Mouse (Mus musculus): ENCODE data around the gene Onecut1. TPM values are rescaled to one million over a fixed set of nuclear protein-coding genes. Genes with fewer than 3 reads are reported as not detected.

Gene Onecut1
- total RNA-seq, 2 experiments from 2014 or later: not detected

DNA sequence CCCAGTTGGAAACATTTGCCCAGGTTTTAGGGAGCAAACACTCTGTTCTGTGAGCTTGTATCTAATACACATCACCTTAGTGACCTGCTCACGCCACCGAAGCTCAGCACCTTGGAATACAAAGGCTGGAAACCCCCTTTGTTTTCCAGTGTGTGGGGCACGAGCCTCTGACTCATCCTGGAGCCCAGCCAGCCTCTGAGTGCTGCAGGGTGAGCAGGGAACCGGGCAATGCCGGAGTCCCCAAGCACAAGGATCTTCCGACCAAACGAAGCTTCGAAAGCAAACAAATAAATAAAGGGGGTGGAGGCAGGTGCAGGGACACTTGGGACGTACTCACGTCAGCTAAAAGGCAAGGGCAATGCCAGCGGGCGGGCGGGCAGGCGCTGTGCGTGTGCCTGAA, 47.5 kb downstream of the Onecut1 start:
- ATAC-seq (replicated peaks; ENCODE audit: poor library complexity): no peak

DNA sequence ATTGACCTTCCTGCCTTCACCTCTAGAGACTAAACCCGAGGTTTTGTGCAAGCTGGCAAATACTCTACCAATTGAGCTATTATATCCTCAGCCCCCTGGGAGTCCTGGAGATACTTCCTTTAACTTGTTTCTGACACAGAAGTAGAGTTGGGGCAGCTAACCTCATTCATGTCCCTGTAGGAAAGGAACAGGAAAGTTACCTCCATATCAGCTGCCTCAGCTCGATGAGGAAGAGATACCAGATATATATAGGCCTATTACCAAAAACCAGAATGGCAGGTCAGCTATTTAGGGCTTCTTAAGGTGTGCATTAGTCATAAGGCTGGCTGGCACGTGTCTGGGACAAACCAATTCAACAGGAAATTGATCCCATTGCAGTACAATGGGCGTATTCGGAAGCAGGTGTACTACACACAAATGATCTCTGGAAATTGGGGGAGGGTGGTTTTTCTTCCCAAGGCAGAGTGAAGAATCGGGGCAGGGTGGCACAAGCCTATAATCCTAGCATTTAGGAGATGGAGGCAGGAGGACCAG, 48.6 kb downstream of the Onecut1 start:
- no peak for ATAC-seq (replicated peaks; ENCODE audit: poor library complexity)

DNA sequence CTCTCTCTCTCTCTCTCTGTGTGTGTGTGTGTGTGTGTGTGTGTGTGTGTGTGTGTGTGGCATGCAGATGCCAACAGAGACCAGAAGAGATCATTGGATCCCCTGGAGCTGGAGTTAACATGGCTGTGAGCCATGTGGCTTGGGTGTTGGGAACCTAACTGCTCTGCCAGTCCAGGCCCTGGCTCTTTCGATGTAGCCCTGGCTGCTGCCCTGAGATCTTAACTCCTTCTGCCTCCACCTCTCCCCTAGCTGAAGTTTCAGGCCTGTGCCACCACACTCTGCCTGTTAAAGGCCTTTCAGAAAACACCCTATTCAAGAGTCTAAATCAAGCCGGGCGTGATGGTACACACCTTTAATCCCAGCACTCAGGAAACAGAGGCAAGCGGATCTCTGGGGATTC, 49.7 kb downstream of the Onecut1 start:
- no peak for ATAC-seq (replicated peaks; ENCODE audit: poor library complexity)

DNA sequence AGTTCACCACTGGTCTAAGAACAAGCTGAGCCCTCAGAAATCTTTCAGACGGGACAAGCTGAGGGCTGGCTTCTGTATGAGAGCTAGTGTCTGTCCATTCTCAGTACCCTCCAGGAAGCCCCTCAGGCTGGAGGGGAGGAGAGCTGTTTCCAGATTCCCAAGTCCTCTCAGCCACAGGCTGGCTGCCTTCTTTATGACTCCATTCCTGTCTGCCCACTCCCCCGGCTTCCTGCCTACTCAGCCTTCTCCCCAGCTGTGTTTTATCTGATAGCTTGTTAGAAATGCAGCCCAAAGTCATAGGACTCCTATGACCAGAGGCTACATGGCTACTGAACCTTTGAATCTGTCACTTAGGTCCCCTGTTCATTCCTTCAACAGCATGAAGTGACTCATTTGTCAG, 50.2 kb downstream of the Onecut1 start:
- ATAC-seq (replicated peaks; ENCODE audit: poor library complexity): no peak

DNA sequence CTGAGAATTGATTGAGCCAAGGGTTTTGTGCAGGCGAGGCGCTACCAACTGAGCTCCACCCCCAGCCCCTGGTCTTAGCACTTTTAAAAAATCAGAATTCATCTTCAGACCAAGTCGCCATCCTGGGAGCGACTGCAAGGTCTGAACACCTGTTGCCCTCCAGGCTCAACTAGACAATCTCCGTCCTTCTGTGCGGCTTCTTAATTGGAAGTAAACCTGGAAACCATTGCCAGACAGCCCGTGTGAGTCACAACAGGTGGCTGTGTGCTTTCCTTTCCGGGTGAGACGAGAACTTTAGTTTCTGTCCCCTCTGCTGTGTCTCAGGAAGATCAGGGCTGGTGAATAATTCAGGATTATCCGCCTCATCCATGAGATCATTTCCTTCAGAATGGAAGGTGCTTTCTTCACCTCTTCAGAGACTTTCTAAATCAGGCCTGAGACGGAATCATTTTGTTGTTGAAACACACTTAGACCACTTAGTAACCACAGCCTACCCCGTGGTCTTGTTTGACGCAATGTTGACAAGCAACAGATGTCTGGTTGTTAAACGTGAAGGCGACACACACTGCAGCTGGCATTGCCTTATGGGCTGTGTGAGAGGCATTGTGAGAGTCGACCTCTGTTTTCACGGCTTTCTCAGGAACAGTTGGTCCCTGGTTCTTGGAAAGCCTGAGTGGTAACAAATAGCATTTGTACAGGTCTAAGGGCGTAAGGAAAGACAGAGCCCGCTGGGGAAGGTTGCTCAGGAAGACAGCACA, 51.1 kb downstream of the Onecut1 start:
- peak; percentile 68 for ATAC-seq (replicated peaks; ENCODE audit: poor library complexity)

DNA sequence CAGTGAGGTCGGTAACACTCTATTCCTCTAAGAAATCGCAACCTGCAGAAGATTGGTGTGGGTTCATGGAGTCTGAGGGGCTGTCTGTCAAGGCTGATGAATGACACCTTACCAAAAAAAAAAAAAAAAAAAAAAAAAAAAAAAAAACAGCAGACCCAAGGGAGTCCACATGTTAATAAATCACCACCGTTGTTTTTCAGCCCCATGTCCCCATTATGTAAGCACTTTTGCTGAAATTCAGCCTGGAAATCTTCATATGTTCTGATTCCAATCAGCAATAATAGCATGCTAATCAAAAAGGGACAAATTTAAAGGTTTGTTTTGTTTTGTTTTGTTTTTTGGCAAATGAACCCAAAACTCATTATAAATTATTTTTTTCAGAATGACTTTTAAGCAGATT, 53.9 kb downstream of the Onecut1 start:
- no peak for ATAC-seq (replicated peaks; ENCODE audit: poor library complexity)

DNA sequence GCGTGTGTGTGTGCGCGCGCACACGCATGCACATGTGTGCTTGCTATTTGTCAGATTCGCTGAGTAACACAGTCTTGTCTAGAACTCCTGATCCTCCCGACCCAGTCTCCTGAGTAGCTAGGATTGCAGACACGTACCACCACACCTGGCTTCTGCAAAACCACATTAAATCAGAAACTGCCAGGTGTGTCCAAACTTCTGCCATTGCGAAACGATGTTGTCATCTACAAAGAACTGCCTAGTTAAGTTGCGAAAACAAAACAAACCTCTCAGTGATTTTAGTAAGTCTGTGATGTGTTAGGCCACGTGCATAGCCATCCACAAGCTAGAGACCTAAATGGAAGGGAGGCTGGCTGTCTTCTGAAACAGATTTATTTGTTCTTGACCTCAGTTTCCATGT, 58.7 kb downstream of the Onecut1 start:
- no peak for ATAC-seq (replicated peaks; ENCODE audit: poor library complexity)

DNA sequence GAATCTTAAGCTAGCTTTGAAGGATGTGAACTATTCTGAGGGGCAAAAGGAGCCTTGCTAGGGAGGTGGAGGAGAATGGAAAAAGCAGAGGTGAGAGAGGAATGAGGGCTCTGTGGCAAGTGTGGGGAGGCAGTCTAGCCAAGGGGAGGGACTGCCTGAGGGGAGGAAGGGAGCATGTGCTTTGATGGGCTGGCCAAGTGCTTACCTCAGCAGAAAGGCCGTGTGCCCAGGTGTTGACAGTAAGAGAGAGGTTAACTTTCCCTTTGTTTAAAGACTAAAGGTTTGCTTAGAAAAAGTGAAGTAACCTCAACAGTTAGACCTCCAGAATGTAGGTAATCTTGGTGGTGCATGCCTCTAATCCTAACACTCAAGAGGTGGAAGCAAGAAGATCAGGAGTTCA, 59.7 kb downstream of the Onecut1 start:
- no peak for ATAC-seq (replicated peaks; ENCODE audit: poor library complexity)

DNA sequence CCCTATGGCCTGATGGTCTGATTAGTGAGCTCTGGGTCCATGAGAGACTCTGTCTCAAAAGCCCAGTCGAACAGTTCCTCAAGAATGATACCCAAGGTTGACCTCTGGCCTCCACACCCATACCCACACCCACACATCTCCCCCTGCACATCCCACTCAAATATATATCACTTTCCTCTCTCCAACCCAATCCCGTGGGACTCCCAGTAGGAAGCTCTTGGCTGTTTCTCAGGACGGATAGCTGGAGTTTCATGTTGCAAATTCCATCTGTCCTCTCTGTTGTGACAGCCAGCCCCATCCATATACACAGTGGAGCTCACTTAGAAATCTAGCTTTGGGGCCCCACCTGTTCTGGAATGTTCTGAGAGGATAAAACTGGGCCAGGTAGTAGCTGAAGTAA, 61.2 kb downstream of the Onecut1 start:
- no peak for ATAC-seq (replicated peaks; ENCODE audit: poor library complexity)

DNA sequence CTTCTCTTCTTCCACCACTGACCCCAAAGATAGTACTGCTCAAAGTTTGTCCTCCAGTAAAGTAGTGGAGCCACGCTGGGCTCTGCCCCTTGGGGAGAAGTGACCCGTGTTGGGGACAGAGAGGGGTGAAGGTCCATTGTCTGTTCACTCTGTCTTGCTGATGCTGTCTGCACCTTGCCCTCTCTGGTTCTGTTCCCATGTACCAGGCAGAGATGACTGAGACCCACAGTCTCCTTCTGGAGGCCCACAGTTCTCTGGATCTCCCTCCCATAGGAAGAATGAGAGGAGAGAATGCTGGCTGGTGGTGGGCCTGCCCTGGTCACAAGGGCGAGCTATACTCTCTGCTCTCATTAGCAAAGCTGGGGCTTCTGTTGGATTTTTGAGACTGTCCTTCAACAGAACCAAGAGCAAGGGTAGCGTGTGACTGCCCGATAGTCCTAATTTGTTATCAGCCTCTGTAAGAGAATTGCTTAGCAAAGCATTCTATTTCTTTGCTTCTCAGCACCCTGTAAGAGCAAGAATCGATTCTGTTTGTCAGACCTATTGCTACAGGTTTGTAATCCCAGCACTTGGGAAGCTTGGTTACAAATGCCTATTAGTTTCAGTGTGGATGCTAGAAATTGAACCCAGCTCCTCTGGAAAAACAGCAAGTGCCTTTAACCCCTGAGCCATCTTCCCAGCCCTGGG, 61.7 kb downstream of the Onecut1 start:
- ATAC-seq (replicated peaks; ENCODE audit: poor library complexity): no peak

DNA sequence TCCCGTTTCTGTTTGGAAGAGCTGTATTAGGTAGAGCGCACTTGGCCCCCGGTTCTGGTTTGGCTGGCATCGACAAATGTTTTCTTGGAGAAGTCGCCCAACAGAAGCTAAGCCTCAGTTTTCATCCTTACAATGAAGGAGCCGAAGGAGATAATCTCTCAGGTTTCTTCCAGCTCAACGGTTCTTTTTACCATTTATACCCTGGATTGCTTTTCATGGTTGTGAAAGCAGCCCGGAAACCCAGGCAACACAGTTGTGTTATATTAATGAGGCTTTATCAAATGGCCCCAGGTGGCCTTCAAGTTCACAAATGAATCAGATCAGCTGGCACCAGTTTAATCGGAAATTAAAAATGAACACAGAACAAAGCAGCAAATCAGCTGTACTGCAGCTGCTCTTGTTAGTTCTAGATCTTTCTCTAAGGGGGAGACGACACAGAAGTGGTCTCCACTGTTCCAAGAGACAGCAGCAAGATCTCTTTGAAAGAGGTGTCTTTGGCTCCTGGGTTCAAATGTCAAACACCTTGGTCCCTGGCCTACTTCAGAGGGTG, 63.6 kb downstream of the Onecut1 start:
- no peak for ATAC-seq (replicated peaks; ENCODE audit: poor library complexity)

DNA sequence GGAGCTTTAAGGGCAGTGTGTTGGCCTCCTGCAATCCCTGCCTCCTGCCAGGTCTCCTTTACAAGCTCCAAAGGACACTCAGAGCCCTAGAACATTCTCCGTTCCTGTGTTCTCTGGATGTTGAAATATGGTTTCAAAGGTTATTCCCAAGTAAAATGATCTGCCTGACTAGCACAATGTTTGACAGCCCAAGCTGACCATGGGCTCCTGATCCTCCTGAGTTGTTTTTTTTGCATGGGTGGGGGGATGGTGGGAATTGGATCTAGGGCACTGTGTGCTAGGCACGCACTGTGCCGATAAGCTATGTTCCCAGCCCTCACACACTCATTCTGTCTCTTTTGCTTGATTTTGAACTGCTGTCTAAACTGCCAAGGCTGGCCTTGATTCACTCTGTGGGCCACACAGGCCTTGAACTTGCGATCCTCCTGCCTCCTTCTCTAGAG, 68.3 kb downstream of the Onecut1 start:
- no peak for ATAC-seq (replicated peaks; ENCODE audit: poor library complexity)

DNA sequence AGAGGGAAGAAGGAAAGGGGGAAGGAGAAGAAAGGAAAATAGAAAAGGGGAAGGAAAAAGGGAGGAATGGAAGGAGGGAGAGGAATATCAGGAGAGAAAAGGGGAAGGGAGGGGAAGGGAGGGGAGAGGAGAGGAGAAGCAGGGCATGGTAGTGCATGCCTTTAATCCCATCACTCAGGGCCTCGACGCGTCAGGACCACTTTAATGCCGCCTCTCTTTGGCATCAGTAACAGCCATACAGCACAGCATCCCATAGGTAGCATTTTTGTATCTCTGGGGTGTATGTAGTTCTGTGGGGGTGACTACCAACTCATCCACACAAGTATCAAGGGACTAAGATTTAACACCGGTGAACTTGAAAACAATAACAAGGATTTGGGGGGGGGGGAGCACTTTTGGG, 68.9 kb downstream of the Onecut1 start:
- ATAC-seq (replicated peaks; ENCODE audit: poor library complexity): no peak

DNA sequence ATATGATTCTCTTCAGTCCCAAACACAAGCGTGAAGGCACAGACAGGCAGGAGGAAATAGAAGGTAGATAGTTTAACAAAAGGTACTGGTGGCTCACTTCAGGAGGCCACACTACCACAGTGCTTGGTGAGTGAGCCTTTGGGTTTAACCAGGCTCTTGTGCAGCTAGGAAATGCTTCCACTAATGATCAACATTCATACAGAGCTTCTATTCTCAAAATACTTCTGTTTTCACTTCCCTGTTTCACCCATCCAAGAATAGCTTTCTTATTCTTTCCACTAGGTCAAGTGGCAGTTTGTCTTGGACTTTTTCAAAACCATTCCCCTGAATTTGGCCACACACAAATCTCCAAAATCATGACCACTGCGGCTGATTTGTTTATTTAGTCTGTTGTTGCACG, 73.6 kb downstream of the Onecut1 start:
- ATAC-seq (replicated peaks; ENCODE audit: poor library complexity): peak; percentile 63

DNA sequence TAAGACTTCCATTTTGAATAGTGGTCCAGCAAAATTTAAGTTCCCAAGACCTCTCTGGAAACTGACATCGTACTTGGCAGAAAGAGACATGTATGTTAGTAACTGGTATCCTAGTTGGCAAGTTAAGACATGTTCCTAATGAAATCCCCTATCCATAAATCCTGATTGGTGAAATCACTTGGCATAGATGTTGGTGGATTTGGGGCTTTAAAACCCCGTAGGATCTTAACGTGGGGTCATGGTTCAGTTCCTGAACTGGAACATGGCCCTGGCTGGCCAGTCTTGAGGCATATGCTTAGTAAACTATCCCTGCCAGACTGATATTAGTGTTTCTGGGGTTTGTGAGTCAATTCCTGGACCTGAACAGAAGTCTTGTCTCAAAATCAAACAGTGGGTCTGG, 76.0 kb downstream of the Onecut1 start:
- no peak for ATAC-seq (replicated peaks; ENCODE audit: poor library complexity)

DNA sequence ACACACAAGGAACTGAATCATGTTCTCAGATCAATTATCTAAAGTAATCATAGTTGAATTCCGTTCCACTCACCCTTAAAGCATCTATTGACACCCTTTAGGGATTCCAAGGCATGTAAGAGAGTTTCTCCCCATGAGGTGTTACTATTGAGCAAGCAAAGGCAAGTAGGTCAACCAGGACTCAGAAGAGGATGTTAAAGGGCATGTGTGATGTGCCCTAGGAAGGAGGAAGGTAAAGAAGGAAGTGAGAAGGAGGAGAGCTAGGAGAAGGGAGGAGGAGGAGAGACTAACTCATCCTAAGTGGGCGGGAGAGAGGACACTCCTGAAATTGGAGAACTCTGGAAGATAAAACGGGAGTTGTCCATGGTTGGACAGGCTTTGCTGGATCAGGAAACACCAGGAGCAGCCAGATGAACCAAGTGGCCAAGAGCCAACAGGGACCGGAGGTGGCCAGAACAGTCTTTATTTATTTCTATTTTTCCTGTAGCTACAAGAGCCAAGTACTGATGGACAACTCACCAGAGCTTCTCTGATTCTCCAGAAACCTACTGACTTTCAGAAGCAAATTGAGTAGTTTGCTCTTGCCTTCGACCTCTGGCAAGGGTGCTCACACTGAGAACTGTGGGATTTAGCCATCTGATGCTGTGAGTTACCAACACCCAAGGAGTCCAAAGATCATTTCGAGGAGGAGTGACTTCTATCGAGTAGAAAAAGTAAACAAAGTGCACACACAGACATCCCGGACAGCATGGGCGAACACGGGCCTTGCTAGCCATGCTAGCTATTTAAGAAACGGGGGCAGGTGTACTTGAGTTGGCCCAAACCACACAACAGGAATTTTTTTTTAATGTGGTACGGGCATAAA, 77.2 kb downstream of the Onecut1 start:
- ATAC-seq (replicated peaks; ENCODE audit: poor library complexity): peak; percentile 77

Other genes with a start within 250 kb of the Onecut1 start
- gene Fam214a, start 91.0 kb downstream of the Onecut1 start, total RNA-seq (2015): 6.9 and 7.1 TPM in 2 replicates
- 6.6 and 7.1 TPM in 2 replicates for gene Fam214a, start 91.0 kb downstream of the Onecut1 start, total RNA-seq (2017)
- 132 and 179 TPM in 2 replicates for gene Arpp19, start 175.7 kb downstream of the Onecut1 start, total RNA-seq (2015)
- 136 and 149 TPM in 2 replicates for gene Arpp19, start 175.7 kb downstream of the Onecut1 start, total RNA-seq (2017)
- gene Myo5a, start 209.1 kb downstream of the Onecut1 start, total RNA-seq (2015): 59.6 and 80.1 TPM in 2 replicates
- gene Myo5a, start 209.1 kb downstream of the Onecut1 start, total RNA-seq (2017): 113 and 133 TPM in 2 replicates

All from megakaryocyte progenitor cell, adult 5-6 weeks (primary cell).